Mouse (Mus musculus) yolk sac, embryonic 10.5 days (tissue): ENCODE measurements around the gene Ift52.
A peak's percentile ranks its signal among the peaks of the same experiment; 100 is the strongest.
"Not testable (repeated sequence)": the region's sequence is repeated elsewhere in the genome, so short reads cannot be mapped to it uniquely, and the experiment has no call there.

Experiments used
- DNase-seq: peaks from one replicate; pipeline ENCODE4 v3.0.0-alpha.2; 2017; ENCODE audit warnings: low spot score

Ift52 gene

GRCm38 (mm10) chr2:163031757-163032156 is 14.6 kb downstream of the Ift52 start:
- no peak for DNase-seq

- no peak for DNase-seq
Measured at GRCm38 (mm10) chr2:163032622-163033021, 15.5 kb downstream of the Ift52 start.

- DNase-seq, result no peak
Measured at GRCm38 (mm10) chr2:163039940-163040339, 22.8 kb downstream of the Ift52 start.

DNA sequence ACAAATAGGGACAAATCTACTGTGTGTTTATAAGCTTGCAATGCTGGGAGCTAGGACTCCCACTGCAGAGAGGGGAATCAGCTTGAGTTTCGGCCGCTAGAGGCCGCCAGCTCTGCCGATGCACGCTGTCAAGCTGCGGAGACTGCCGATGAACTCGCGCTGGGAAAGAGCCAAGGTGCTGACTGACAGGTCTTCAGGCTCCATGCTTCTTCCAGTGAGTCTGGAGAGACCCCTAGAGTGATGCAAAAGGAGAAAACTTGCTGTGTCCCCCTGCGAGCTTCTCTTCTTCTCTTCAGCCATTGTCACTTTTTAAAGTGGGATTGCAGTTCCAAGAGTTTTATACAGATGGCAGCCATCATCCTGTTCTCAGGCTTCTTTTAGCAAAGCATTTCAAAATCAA is 31.0 kb downstream of the Ift52 start:
- peak; percentile 68 for DNase-seq

GRCm38 (mm10) chr2:163049116-163049515 is 32.0 kb downstream of the Ift52 start:
- DNase-seq, result no peak

GRCm38 (mm10) chr2:163051691-163052090 is 34.5 kb downstream of the Ift52 start:
- DNase-seq, result no peak

DNA sequence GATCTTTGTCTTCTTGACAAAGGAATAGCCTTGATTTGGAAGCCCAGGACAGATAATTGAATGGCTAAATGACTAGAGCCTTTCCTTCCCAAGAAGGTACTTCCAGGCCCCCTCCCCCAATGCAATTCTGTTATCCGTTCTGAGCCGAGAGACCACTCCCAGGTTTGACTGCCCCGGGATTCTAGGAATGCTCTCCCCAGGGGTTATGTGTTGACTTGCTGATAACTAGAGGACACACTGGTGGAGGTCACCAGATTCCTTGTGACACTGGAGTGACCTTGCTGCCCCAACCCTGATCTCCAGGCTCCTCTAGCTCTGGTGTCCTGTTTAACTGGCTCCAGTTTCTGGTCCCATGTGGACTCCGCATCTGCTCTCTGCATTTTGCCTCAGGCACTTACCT is 34.9 kb downstream of the Ift52 start:
- peak; percentile 82 for DNase-seq

- no peak for DNase-seq
Measured at GRCm38 (mm10) chr2:163052826-163053225, 35.7 kb downstream of the Ift52 start.

DNA sequence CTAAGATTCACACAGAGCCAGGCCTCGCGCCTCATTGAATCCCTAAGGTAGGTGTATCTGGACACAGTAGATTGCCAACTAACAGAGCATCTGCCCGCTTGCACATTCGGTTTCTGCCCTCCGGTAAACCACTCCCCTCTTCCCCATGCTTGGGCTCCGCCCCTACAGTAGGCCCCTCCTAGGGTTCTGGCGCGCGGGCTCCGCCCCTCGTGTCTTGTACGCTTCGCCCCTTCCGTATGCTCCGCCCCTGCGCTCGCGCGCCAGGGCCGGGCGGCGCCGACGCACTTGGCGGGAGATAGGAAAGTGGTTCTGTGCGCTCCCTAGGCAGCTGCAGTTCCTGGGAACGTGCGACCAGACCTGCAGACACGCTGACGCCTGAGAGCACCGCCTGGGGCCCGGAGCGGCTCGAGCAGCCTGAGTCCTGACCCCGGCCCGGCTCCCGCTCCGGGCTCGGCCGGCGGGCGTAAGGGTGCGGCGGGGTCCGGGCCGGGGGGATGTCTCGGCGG is 37.2 kb downstream of the Ift52 start, which contains the start of gene Mybl2:
TSS of gene Mybl2 (plus strand) at position 353 of the 506 bp plus-strand sequence.
- peak; percentile 95 for DNase-seq

GRCm38 (mm10) chr2:163054891-163055494 is 37.8 kb downstream of the Ift52 start:
- no peak for DNase-seq

- no peak for DNase-seq
Measured at GRCm38 (mm10) chr2:163055715-163056114, 38.6 kb downstream of the Ift52 start.

- DNase-seq, result no peak
Measured at GRCm38 (mm10) chr2:163056584-163056983, 39.4 kb downstream of the Ift52 start.

DNA sequence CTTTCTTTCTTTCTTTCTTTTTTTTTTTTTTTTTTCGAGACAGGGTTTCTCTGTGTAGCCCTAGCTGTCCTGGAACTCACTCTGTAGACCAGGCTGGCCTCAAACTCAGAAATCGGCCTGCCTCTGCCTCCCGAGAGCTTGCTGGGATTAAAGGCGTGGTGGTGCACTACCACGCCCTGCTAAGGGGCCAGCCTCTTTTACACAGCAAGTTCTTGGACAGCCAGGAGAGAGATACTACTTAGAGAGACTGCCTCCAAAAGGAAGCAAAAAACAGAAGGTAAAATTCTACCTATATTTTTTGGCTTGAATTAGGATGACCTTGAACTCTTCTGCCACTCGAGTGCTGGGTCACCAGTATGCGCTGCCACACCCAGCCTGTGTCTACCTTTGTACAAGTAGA is 41.8 kb downstream of the Ift52 start:
- DNase-seq, result not testable (repeated sequence)

DNA sequence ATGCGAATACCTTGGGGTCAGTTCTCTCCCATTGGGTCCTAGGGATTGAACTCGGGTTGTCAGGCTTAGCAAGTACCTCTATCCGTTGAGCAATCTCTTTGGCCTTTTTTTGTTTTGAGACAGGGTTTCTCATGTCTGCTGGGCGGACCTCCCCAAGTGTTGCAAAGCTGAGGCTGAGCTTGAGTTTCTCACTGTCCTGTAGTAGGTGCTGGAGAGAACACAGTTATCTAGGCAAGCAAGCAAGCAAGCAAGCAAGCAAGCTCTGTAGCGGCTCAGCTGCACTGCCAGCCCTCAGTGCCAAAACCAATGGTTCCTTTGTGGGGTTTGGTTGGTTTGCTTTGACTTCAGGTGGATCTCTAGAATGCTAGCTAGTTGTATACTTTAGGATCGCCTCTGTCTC is 43.5 kb downstream of the Ift52 start:
- no peak for DNase-seq

GRCm38 (mm10) chr2:163061203-163062118 is 44.3 kb downstream of the Ift52 start:
- no peak for DNase-seq

GRCm38 (mm10) chr2:163062119-163062508 is 45.0 kb downstream of the Ift52 start:
- no peak for DNase-seq

- DNase-seq, result no peak
Measured at GRCm38 (mm10) chr2:163066326-163066725, 49.2 kb downstream of the Ift52 start.

GRCm38 (mm10) chr2:163067233-163067632 is 50.1 kb downstream of the Ift52 start:
- DNase-seq, result no peak

GRCm38 (mm10) chr2:163070213-163070612 is 53.1 kb downstream of the Ift52 start:
- DNase-seq, result no peak

- DNase-seq, result peak; percentile 39
Measured at GRCm38 (mm10) chr2:163071590-163071989, 54.4 kb downstream of the Ift52 start.

DNA sequence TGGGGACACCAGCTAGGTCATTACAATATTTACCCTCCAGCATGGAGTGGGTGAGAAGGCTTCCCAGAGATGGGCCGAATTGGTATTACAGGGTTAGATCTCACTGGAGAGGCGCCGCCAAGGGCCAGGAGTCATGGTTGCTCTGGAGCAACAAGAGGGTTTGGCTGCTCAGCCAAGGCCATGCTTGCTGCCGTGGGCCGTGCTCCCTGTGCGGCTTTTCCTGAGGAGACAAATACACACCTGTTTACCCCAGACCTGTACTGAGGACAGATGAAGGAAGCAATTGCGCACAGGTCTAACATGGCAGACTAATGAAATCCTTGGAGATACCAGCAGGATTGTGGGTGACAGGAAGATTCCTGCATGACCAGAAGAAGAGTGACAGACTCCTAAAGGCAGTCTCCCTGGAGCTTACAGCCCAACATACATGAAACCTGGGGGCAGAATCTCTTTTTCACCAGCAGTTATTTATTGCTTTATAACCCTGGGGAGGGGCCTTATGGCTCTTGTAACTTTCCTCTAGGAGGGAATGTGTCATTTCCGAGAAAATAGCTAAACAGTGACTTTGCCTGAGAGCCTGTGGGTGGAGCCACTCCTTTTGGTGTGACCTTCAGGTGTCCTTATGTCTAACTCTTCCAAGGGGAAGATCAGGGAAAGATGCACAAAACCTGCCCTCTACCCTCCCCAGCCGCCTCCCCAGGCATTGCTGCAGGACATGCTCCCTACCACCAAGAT is 56.0 kb downstream of the Ift52 start:
- peak; percentile 66 for DNase-seq

- no peak for DNase-seq
Measured at GRCm38 (mm10) chr2:163074006-163074405, 56.9 kb downstream of the Ift52 start.
